Mouse (Mus musculus) G1E (cell line): ENCODE measurements around the gene Trak1. TPM values are rescaled to one million over a fixed set of nuclear protein-coding genes. Genes with fewer than 3 reads are reported as not detected.

ENCODE experiments used
- ATAC-seq: 2 replicates; pipeline ENCODE4 v1.8.0; 2016; ENCODE audit warnings: mild to moderate bottlenecking; ENCODE audit not compliant: insufficient number of reproducible peaks, poor library complexity, low FRiP score, severe bottlenecking; ENCODE audit errors: extremely low read depth
- DNase-seq: peaks from one replicate; pipeline ENCODE4 v3.0.0; 2012; ENCODE audit warnings: low spot score
- H3K27me3 ChIP-seq: 2 replicates; pipeline ENCODE4 v1.6.1; 2012; ENCODE audit warnings: mild to moderate bottlenecking, low read length, inconsistent platforms; ENCODE audit not compliant: insufficient read depth
- H3K36me3 ChIP-seq: replicated peaks from 2 replicates; pipeline ENCODE3; 2012; ENCODE audit warnings: mild to moderate bottlenecking, inconsistent platforms
- H3K4me1 ChIP-seq: 2 replicates; pipeline ENCODE4 v1.6.1; 2012; ENCODE audit warnings: low read depth, low read length, inconsistent platforms, mixed read lengths; ENCODE audit not compliant: insufficient read depth
- H3K4me3 ChIP-seq: 2 replicates; pipeline ENCODE4 v1.5.1; 2012; ENCODE audit warnings: low read depth, mild to moderate bottlenecking, inconsistent platforms, low read length, moderate library complexity, mixed read lengths
- H3K9me3 ChIP-seq: replicated peaks from 2 replicates; pipeline ENCODE4 v1.6.1; 2012; ENCODE audit warnings: inconsistent platforms
- CTCF ChIP-seq: IDR thresholded peaks from 2 replicates; pipeline ENCODE4 v1.5.1; 2012; ENCODE audit warnings: low read depth, low read length, inconsistent platforms, mixed read lengths
- GATA1 ChIP-seq: IDR thresholded peaks from 2 replicates; pipeline ENCODE4 v1.6.1; 2012; ENCODE audit warnings: borderline replicate concordance, low read length, inconsistent platforms, mixed read lengths
- GATA2 ChIP-seq: IDR thresholded peaks from 2 replicates; pipeline ENCODE4 v1.6.1; 2012; ENCODE audit warnings: low read depth, low read length, inconsistent platforms, borderline replicate concordance
- POLR2AphosphoS5 ChIP-seq: IDR thresholded peaks from 2 replicates; pipeline ENCODE4 v1.6.1; 2012; ENCODE audit warnings: low read depth, low read length, inconsistent platforms; ENCODE audit not compliant: insufficient replicate concordance
- TAL1 ChIP-seq: conservative IDR thresholded peaks from 2 replicates; pipeline ENCODE4 v1.6.1; 2012; ENCODE audit warnings: low read depth, low read length, inconsistent platforms, mixed read lengths
- polyA plus RNA-seq: library from polyadenylated mRNA; stranded (reverse); fragments of >175 nt; gene quantifications from 2 replicates; pipeline ENCODE4 v1.2.3, GENCODE M21; 2012
- total RNA-seq, 2 experiments: library from RNA; stranded (forward) in 1 of 2; stranded (reverse) in 1 of 2; fragments of 200-1000 nt in 1 of 2; fragments of >200 nt in 1 of 2; fragmentation: Nextera tagmentation in 1 of 2; gene quantifications; 2 replicates each; pipeline ENCODE4 v1.2.3; 2014 to 2017

Gene Trak1
- total and polyA plus RNA-seq, 3 experiments, result 13.6 to 35.7 (median 21.3) TPM

GRCm38 (mm10) chr9:121352726-121353125, 55.4 kb downstream of the Trak1 start:
- ATAC-seq (no peak), DNase-seq (no peak)
- no peak for TF ChIP-seq GATA2
- TF ChIP-seq POLR2AphosphoS5, result no peak
- no peak for TF ChIP-seq GATA1
- H3K9me3 ChIP-seq, result no peaks in the 10 kb centered on the region
- H3K4me1 ChIP-seq, result peaks cover 17% of the 10 kb centered on the region
- H3K36me3 ChIP-seq, result peaks cover 20% of the 10 kb centered on the region
- H3K27me3 ChIP-seq, result 0 out of 2 replicates have a peak, but pooled peaks cover 2% of the 10 kb centered on the region
- H3K4me3 ChIP-seq, result no peak overlapping the region

GRCm38 (mm10) chr9:121354792-121355390, 57.6 kb downstream of the Trak1 start:
- Histone ChIP-seq H3K4me3 (no peak overlapping the region), H3K36me3 (peaks cover 28% of the 10 kb centered on the region), H3K4me1 (peaks cover 15% of the 10 kb centered on the region), H3K27me3 (0 out of 2 replicates have a peak, but pooled peaks cover 2% of the 10 kb centered on the region), H3K9me3 (no peaks in the 10 kb centered on the region)
- ATAC-seq (peak; percentile 45; the same call in 1 of the 2 replicates), DNase-seq (peak; percentile 43)
- TF ChIP-seq GATA2 (no peak), CTCF (peak; percentile 73)

GRCm38 (mm10) chr9:121355431-121356141, 58.3 kb downstream of the Trak1 start:
- Histone ChIP-seq H3K27me3 (no peaks in the 10 kb centered on the region), H3K36me3 (peaks cover 28% of the 10 kb centered on the region), H3K9me3 (no peaks in the 10 kb centered on the region), H3K4me1 (peaks cover 15% of the 10 kb centered on the region), H3K4me3 (no peak overlapping the region)
- DNase-seq, result no peak
- no peak for TF ChIP-seq CTCF
- no peak for TF ChIP-seq GATA1
- TF ChIP-seq GATA2, result no peak
- TF ChIP-seq POLR2AphosphoS5, result no peak
- TF ChIP-seq TAL1, result no peak
- ATAC-seq, result no peak

- H3K36me3 ChIP-seq, result peaks cover 31% of the 10 kb centered on the region
- TF ChIP-seq GATA2, result no peak
- no peak for TF ChIP-seq TAL1
- TF ChIP-seq POLR2AphosphoS5, result no peak
- TF ChIP-seq CTCF, result no peak
- TF ChIP-seq GATA1, result no peak
- DNase-seq, result no peak
- ATAC-seq, result no peak
- H3K4me1 ChIP-seq, result peaks cover 19% of the 10 kb centered on the region
- no peaks in the 10 kb centered on the region for H3K9me3 ChIP-seq
- no peak overlapping the region for H3K4me3 ChIP-seq
- H3K27me3 ChIP-seq, result no peaks in the 10 kb centered on the region
Observed at GRCm38 (mm10) chr9:121357102-121357501, 59.8 kb downstream of the Trak1 start.

- TF ChIP-seq GATA2, result no peak
- no peak for TF ChIP-seq GATA1
- no peak for TF ChIP-seq CTCF
- TF ChIP-seq TAL1, result no peak
- TF ChIP-seq POLR2AphosphoS5, result no peak
- no peak overlapping the region for H3K4me3 ChIP-seq
- ATAC-seq (no peak), DNase-seq (no peak)
- H3K36me3 ChIP-seq, result peaks cover 37% of the 10 kb centered on the region
- H3K9me3 ChIP-seq, result no peaks in the 10 kb centered on the region
- H3K27me3 ChIP-seq, result no peaks in the 10 kb centered on the region
- H3K4me1 ChIP-seq, result peaks cover 14% of the 10 kb centered on the region
Observed at GRCm38 (mm10) chr9:121357582-121358275, 60.4 kb downstream of the Trak1 start.

- H3K4me3 ChIP-seq, result no peak overlapping the region
- no peaks in the 10 kb centered on the region for H3K27me3 ChIP-seq
- H3K9me3 ChIP-seq, result no peaks in the 10 kb centered on the region
- ATAC-seq (no peak), DNase-seq (no peak)
- peaks cover 40% of the 10 kb centered on the region for H3K36me3 ChIP-seq
- H3K4me1 ChIP-seq, result peaks cover 9% of the 10 kb centered on the region; the same call in 1 of the 2 replicates
- TF ChIP-seq GATA1, result no peak
- TF ChIP-seq GATA2, result no peak
- no peak for TF ChIP-seq TAL1
- no peak for TF ChIP-seq CTCF
- TF ChIP-seq POLR2AphosphoS5, result no peak
Observed at GRCm38 (mm10) chr9:121358418-121358817, 61.1 kb downstream of the Trak1 start.
